Mouse (Mus musculus) right cerebral cortex, postnatal 14 days (tissue): ENCODE results near the gene Gm18596.
"Not testable (repeated sequence)": the region's sequence is repeated elsewhere in the genome, so short reads cannot be mapped to it uniquely, and the experiment has no call there.

Experiments
- DNase-seq: peaks from one replicate; pipeline ENCODE4 v3.0.0; 2022

The Gm18596 gene

DNA sequence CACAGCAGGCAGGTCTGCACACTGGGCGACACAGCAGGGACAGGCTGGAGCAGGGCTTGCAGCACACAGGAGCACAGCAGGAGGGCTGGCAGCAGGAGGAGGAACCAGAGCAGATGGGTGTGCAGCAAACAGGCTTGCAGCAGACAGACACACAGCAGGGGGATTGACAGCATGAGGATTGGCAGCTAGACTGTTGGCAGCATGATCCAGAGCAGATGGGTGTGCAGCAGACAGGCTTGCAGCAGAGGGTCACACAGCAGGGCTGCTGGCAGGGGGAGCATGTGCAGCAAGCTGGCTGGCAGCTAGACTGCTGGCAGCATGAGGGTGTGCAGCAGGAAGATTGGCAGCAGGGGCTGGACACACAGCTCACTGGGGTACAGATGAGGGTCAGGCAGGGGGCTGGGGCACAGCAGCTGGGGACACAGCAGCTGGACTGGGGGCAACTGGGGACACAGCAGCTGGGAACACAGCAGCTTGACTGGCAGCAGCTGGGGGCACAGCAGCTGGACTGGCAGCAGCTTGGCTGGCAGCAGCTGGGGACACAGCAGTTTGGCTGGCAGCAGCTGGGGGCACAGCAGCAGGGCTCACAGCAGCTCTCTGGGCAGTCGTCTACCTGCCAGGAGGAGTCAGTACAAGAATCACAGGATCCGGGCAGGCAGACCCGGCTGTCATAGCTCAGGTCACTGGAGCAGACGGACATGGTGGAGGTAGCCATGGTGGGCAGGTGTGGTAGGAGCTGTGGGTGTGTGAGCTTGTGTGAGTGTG lies at the start of gene Gm18596:
Gm18596 (minus strand) TSS at position 715 of the 765 bp plus-strand sequence.
- not testable (repeated sequence) for DNase-seq

- DNase-seq = no peak
These were observed 46.2 kb upstream of the Gm18596 start for GRCm38 (mm10) chr10:77788621-77789020.

- DNase-seq = not testable (repeated sequence)
These were observed 45.4 kb upstream of the Gm18596 start, which contains the start of gene Gm7137 for GRCm38 (mm10) chr10:77787876-77788275. Gene Gm7137, minus strand, starts transcription at chr10:77788200.

DNA sequence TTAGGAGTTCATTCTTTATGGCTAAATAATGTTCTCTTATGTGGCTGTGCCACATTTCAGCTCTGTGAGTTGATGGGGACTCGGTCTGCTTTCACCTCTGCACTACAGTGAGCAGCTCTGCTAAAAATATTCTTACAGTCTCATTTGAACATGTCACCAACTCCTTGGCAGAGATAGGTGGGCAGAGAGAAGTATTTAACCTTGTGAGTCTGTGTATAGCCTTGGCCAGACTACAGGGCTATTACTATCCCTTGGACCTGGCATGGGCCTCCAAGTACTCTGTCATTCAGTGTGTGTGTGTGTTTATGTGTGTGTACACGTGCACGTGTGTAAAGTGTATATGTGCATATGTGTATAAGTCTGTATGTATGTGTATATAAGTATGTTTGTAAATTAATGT lies 41.0 kb upstream of the Gm18596 start:
- DNase-seq = not testable (repeated sequence)

GRCm38 (mm10) chr10:77782442-77782841 lies 40.0 kb upstream of the Gm18596 start, which contains the start of gene Gm3250:
Gene Gm3250, minus strand, starts transcription at chr10:77782542.
- DNase-seq = not testable (repeated sequence)

- DNase-seq = not testable (repeated sequence)
These were observed 34.4 kb upstream of the Gm18596 start, which contains the start of gene Gm7138 for GRCm38 (mm10) chr10:77776844-77777243. Gene Gm7138, minus strand, starts transcription at chr10:77776944.

GRCm38 (mm10) chr10:77772142-77772541 lies 29.7 kb upstream of the Gm18596 start:
- DNase-seq = not testable (repeated sequence)

DNA sequence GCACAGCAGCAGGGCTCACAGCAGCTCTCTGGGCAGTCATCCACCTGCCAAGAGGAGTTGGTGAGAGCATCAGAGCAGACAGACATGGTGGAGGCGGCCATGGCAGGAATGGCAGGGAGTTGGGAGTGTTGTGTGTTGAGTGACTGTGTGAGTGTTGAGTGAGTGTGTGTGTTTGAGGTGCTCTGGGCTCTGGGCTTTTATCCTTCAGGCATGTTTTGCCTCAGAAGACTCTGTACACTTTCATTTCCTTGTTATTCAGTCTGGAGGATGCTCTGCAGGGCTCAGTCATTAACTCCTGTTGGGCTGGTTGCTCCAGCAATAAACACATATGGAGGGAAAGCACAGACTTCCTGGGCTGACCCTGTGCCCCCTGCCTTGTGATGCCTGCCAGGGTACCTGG lies 28.8 kb upstream of the Gm18596 start, which contains the start of gene Gm3238:
Gm3238 (minus strand) TSS at position 101 of the 400 bp plus-strand sequence.
- not testable (repeated sequence) for DNase-seq

DNA sequence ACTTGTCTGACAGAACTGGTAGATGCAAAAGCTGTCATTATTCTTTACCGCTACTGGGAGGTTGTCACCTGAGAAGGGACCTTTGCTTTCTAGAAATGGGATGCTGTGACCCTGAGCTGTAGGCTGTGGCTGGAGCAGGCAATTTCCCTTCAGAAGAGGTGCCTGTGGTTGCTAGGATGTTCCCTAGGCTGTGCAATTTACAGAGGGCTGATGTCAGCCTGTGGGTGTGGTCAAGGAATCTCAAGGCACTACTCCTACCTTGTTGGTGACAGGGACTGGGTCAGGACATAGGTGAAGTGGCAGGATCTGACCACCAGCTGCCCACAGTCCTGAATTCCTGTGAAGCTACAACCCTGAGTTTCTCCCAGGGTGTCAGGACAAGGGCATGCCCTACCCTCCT lies 27.3 kb upstream of the Gm18596 start:
- no peak for DNase-seq

DNA sequence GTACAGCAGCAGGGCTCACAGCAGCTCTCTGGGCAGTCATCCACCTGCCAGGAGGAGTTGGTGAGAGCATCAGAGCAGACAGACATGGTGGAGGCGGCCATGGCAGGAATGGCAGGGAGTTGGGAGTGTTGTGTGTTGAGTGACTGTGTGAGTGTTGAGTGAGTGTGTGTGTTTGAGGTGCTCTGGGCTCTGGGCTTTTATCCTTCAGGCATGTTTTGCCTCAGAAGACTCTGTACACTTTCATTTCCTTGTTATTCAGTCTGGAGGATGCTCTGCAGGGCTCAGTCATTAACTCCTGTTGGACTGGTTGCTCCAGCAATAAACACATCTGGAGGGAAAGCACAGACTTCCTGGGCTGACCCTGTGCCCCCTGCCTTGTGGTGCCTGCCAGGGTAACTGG lies 17.1 kb upstream of the Gm18596 start, which contains the start of gene Gm3233:
Gm3233 (minus strand) TSS at position 101 of the 400 bp plus-strand sequence.
- not testable (repeated sequence) for DNase-seq

DNA sequence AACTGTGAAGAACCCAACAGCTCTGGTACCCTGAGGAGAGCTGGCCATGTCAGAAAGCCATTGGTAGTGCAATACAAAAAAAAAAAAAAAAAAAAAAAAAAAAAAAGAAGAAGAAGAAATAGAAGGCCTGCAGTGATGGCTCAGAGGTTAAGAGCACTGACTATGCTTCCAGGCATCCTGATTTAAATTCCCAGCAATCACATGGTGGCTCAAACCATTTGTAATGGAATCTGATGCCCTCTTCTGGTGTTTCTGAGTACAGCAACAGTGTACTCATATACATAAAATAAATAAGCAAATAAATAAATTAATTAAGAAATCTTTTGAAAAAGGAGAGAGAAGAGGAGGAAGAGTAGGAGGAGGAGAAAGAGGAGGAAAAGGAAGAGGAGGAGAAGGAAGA lies 11.0 kb upstream of the Gm18596 start:
- DNase-seq = no peak

DNA sequence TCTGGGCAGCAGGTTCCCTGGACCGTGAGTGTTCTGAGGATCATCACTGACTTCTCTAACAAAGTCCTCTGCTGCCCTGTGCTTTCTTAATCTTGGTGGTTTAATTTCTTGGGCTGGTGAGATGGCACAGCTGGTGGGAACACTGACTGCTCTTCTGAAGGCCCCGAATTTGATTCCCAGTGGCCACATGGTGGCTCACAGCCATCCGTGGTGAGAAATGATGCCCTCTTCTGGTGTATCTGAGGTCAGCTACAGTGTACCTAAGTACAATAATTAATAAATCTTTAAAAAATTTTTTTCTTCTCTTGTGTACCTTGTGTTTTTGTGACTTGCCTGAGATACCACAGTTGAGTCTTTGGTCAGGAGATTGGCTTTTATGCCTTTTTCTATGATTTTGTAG lies 9.9 kb upstream of the Gm18596 start:
- DNase-seq = not testable (repeated sequence)

- DNase-seq = not testable (repeated sequence)
These were observed 8.8 kb upstream of the Gm18596 start, which contains the start of gene Gm9736 for GRCm38 (mm10) chr10:77751254-77751653. Gene Gm9736, minus strand, starts transcription at chr10:77751354.

GRCm38 (mm10) chr10:77750686-77751085 lies 8.2 kb upstream of the Gm18596 start:
- DNase-seq = not testable (repeated sequence)

- DNase-seq = no peak
These were observed 3.5 kb downstream of the Gm18596 start for GRCm38 (mm10) chr10:77738929-77739328.

DNA sequence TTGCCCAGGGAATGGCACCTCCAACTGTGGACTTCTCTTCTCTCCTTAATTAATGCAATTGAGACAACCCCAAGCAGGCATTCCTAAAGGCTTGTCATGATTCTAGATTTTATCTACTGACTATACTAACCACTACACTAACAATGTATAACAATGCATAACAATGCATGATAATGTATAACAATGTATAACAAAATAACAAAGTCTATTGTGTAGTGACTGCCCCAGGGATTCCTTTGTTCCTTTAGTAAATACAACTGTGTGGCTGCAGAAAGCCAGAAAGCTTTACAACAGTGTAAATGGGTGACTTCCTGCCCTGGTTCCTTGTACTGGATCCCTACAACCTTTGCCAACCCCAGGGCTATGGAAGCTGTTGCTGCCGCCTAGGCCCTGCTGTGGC lies 6.5 kb downstream of the Gm18596 start:
- no peak for DNase-seq

GRCm38 (mm10) chr10:77729241-77729640 lies 13.2 kb downstream of the Gm18596 start:
- DNase-seq = no peak

GRCm38 (mm10) chr10:77728280-77728679 lies 14.2 kb downstream of the Gm18596 start:
- DNase-seq = no peak

DNA sequence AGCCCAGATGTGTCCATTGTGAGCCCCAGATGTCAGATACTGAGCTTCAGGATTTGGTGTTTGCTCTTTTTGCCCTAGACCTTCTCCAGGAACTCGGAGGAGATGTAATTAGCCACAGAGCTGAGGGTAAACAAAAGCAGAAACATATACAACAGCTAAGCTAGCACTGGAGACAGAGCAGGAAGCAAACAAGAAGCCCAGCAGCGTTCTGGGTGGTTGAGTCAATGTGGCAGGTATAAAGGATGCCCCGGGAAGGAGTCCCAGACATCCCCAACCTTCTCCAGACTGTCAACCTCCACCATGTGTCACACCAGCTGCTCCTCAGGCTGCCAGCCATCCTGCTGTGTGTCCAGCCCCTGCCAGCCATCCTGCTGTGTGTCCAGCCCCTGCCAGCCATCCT lies 16.3 kb downstream of the Gm18596 start, which contains the start of gene Gm10100:
Gm10100 (plus strand) TSS at position 301 of the 400 bp plus-strand sequence.
- no peak for DNase-seq

DNA sequence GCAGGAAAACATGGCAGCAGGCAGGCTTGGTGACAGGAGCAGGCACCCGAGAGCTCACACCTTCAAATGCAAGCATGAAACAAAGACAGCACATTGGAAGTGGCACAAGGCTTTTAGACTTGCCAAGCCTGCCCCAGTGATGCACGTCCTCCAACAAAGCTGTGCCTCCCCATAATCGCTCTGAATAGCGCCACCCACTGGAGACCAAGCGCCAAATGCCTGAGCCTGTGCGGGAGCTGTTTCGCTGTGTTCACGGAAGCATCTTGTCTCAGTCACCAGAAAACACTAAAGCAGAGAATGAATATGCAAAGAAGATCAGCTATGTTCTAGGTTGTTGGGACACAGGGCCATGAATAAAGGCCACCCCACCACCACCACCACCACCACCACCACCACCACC lies 17.6 kb downstream of the Gm18596 start:
- no peak for DNase-seq

DNA sequence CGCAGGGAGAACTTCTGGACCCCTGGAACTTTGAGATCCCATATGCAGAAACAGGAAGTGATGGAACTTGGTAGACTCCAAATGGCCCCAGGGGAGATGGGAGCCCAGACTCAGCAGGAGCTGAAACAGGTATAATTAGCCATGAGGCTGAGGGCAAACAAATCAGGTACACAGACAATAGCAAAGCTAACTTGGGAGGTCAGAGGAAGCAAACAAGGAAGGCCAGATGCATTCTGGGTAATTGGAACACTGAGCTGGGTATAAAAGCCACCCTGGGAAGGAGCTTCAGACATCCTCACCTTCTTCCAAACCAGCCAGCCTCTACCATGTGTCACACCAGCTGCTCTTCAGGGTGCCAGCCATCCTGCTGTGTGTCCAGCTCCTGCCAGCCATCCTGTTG lies 22.1 kb downstream of the Gm18596 start, which contains the start of gene Krtap12-1:
Krtap12-1 (plus strand) TSS at position 301 of the 400 bp plus-strand sequence.
- not testable (repeated sequence) for DNase-seq

GRCm38 (mm10) chr10:77715507-77715906 lies 26.9 kb downstream of the Gm18596 start, which contains the start of gene Gm10142:
Gene Gm10142, plus strand, starts transcription at chr10:77715807.
- DNase-seq = no peak

DNA sequence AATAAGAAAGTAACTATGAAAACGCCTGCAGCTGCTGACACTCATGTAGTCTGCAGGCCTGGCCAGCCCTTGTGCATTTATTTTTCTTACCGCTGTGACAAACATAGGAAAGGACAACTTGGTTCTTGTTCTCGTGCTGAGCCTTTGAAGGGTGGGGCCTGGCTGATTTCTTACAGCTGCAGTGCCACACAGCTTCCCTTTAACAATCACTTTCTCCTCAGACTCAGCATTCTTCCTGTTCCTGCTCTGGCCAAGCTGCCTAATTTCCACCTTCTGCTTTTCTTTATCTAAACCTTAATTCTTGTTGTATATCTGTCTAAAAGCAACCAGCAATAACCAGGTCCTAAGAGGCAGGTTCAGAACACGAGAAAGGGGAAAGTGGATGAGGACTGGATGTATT lies 28.7 kb downstream of the Gm18596 start:
- no peak for DNase-seq

GRCm38 (mm10) chr10:77711157-77711556 lies 31.3 kb downstream of the Gm18596 start, which contains the start of gene Gm10024:
Gene Gm10024, plus strand, starts transcription at chr10:77711457.
- not testable (repeated sequence) for DNase-seq
